Mouse (Mus musculus): ENCODE measurements at regions not wholly inside any gene's neighbourhood (a gene's known extent, or its start where the extent isn't known, plus 50 kb on each side); places are given as distances from the start of the nearest gene placed in this dataset.
A peak's percentile ranks its signal among the peaks of the same experiment; 100 is the strongest.

- no peak for TF ChIP-seq POLR2A (IDR thresholded peaks at IDR 0.05; ENCODE audit: extremely low read depth, insufficient read depth, low read length)
- TF ChIP-seq CTCF (IDR thresholded peaks at IDR 0.05; ENCODE audit: low read depth, low read length) = no peak
- Histone ChIP-seq H3K4me1 (ENCODE audit: control insufficient read depth, insufficient read depth, low read length) (peaks cover 17% of the 10 kb centered on the region), H3K27ac (replicated peaks; ENCODE audit: insufficient read depth, low read depth, low read length) (no peak overlapping the region), H3K9ac (ENCODE audit: low read depth, low read length) (no peak overlapping the region), H3K4me3 (ENCODE audit: insufficient read depth, low read depth, low read length) (no peak overlapping the region), H3K79me2 (ENCODE audit: control insufficient read depth, insufficient read depth, low read length) (no peaks in the 10 kb centered on the region), H3K36me3 (ENCODE audit: control insufficient read depth, insufficient read depth, low read length) (no peaks in the 10 kb centered on the region), H3K27me3 (ENCODE audit: control insufficient read depth, insufficient read depth, low read length) (no peaks in the 10 kb centered on the region)
- DNase-seq (ENCODE audit: extremely low read depth, low read depth, low spot score) = peak; percentile 74
- 53% methylated on average over 5 of the region's 5 CpGs for WGBS
These were observed 591.9 kb downstream of the Zfp706 start for GRCm38 (mm10) chr15:36415552-36416249.

GRCm38 (mm10) chr15:36412016-36412415 is 595.6 kb downstream of the Zfp706 start:
- H3K79me2 ChIP-seq (ENCODE audit: control insufficient read depth, insufficient read depth, low read length) = no peaks in the 10 kb centered on the region
- no peak for DNase-seq (ENCODE audit: extremely low read depth, low read depth, low spot score)
- no peaks in the 10 kb centered on the region for H3K27me3 ChIP-seq (ENCODE audit: control insufficient read depth, insufficient read depth, low read length)
- H3K36me3 ChIP-seq (ENCODE audit: control insufficient read depth, insufficient read depth, low read length) = no peaks in the 10 kb centered on the region
- H3K4me1 ChIP-seq (ENCODE audit: control insufficient read depth, insufficient read depth, low read length) = peaks cover 3% of the 10 kb centered on the region
- H3K4me3 ChIP-seq (ENCODE audit: insufficient read depth, low read depth, low read length) = no peak overlapping the region
- no peak for TF ChIP-seq CTCF (IDR thresholded peaks at IDR 0.05; ENCODE audit: low read depth, low read length)
- no peak for TF ChIP-seq POLR2A (IDR thresholded peaks at IDR 0.05; ENCODE audit: extremely low read depth, insufficient read depth, low read length)
- whole genome bisulfite sequencing = 94% methylated on average over 3 of the region's 3 CpGs
- no peak overlapping the region for H3K9ac ChIP-seq (ENCODE audit: low read depth, low read length)
- no peak overlapping the region for H3K27ac ChIP-seq (replicated peaks; ENCODE audit: insufficient read depth, low read depth, low read length)

- Histone ChIP-seq H3K9ac (ENCODE audit: low read depth, low read length) (no peak overlapping the region), H3K4me3 (ENCODE audit: insufficient read depth, low read depth, low read length) (no peak overlapping the region), H3K4me1 (ENCODE audit: control insufficient read depth, insufficient read depth, low read length) (no peaks in the 10 kb centered on the region; the same call in 1 of the 2 replicates), H3K27me3 (ENCODE audit: control insufficient read depth, insufficient read depth, low read length) (no peaks in the 10 kb centered on the region), H3K27ac (replicated peaks; ENCODE audit: insufficient read depth, low read depth, low read length) (no peak overlapping the region), H3K79me2 (ENCODE audit: control insufficient read depth, insufficient read depth, low read length) (no peaks in the 10 kb centered on the region), H3K36me3 (ENCODE audit: control insufficient read depth, insufficient read depth, low read length) (no peaks in the 10 kb centered on the region)
- no peak for DNase-seq (ENCODE audit: extremely low read depth, low read depth, low spot score)
- TF ChIP-seq POLR2A (IDR thresholded peaks at IDR 0.05; ENCODE audit: extremely low read depth, insufficient read depth, low read length) (no peak), CTCF (IDR thresholded peaks at IDR 0.05; ENCODE audit: low read depth, low read length) (no peak)
- WGBS = 86% methylated on average over 3 of the region's 3 CpGs
These were observed 602.1 kb downstream of the Zfp706 start for GRCm38 (mm10) chr15:36405446-36405845.

- Histone ChIP-seq H3K27ac (replicated peaks; ENCODE audit: insufficient read depth, low read depth, low read length) (no peak overlapping the region), H3K4me1 (ENCODE audit: control insufficient read depth, insufficient read depth, low read length) (no peaks in the 10 kb centered on the region), H3K27me3 (ENCODE audit: control insufficient read depth, insufficient read depth, low read length) (no peaks in the 10 kb centered on the region), H3K79me2 (ENCODE audit: control insufficient read depth, insufficient read depth, low read length) (no peaks in the 10 kb centered on the region), H3K9ac (ENCODE audit: low read depth, low read length) (no peak overlapping the region), H3K4me3 (ENCODE audit: insufficient read depth, low read depth, low read length) (no peak overlapping the region), H3K36me3 (ENCODE audit: control insufficient read depth, insufficient read depth, low read length) (no peaks in the 10 kb centered on the region)
- DNase-seq (ENCODE audit: extremely low read depth, low read depth, low spot score) = no peak
- TF ChIP-seq POLR2A (IDR thresholded peaks at IDR 0.05; ENCODE audit: extremely low read depth, insufficient read depth, low read length) (no peak), CTCF (IDR thresholded peaks at IDR 0.05; ENCODE audit: low read depth, low read length) (no peak)
- 86% methylated on average over 6 of the region's 6 CpGs for WGBS
These were observed 604.0 kb downstream of the Zfp706 start for GRCm38 (mm10) chr15:36403336-36404119.

GRCm38 (mm10) chr15:36402051-36402450 is 605.5 kb downstream of the Zfp706 start:
- Histone ChIP-seq H3K4me3 (ENCODE audit: insufficient read depth, low read depth, low read length) (no peak overlapping the region), H3K4me1 (ENCODE audit: control insufficient read depth, insufficient read depth, low read length) (no peaks in the 10 kb centered on the region), H3K79me2 (ENCODE audit: control insufficient read depth, insufficient read depth, low read length) (no peaks in the 10 kb centered on the region), H3K27me3 (ENCODE audit: control insufficient read depth, insufficient read depth, low read length) (no peaks in the 10 kb centered on the region), H3K27ac (replicated peaks; ENCODE audit: insufficient read depth, low read depth, low read length) (no peak overlapping the region), H3K9ac (ENCODE audit: low read depth, low read length) (no peak overlapping the region), H3K36me3 (ENCODE audit: control insufficient read depth, insufficient read depth, low read length) (no peaks in the 10 kb centered on the region)
- 90% methylated on average over 1 of the region's 1 CpGs for WGBS
- TF ChIP-seq POLR2A (IDR thresholded peaks at IDR 0.05; ENCODE audit: extremely low read depth, insufficient read depth, low read length) = no peak
- TF ChIP-seq CTCF (IDR thresholded peaks at IDR 0.05; ENCODE audit: low read depth, low read length) = no peak
- DNase-seq (ENCODE audit: extremely low read depth, low read depth, low spot score) = no peak

Measured in liver, adult 2 months (tissue).